Mouse (Mus musculus) hindbrain, embryonic 13.5 days (tissue): ENCODE results near the gene Trappc11. TPM values are rescaled to one million over a fixed set of nuclear protein-coding genes. Genes with fewer than 3 reads are reported as not detected.

ENCODE experiments used
- ATAC-seq: fragments of 200-750 bp; cut with Nextera tagmentation; 2 replicates; pipeline ENCODE4 v1.8.0; 2017; ENCODE audit warnings: moderate TSS enrichment; ENCODE audit not compliant: low FRiP score
- H3K27ac ChIP-seq: fragments of 300-500 bp; sonication (generic); 2 replicates; pipeline ENCODE4 v1.5.1; 2015; ENCODE audit warnings: inconsistent platforms, mild to moderate bottlenecking, moderate library complexity
- H3K27me3 ChIP-seq: fragments of 300-500 bp; sonication (generic); 2 replicates; pipeline ENCODE4 v1.6.1; 2015; ENCODE audit warnings: mild to moderate bottlenecking, inconsistent platforms
- H3K36me3 ChIP-seq: fragments of 300-500 bp; sonication (generic); 2 replicates; pipeline ENCODE4 v1.6.1; 2015; ENCODE audit warnings: mild to moderate bottlenecking, inconsistent platforms
- H3K4me1 ChIP-seq: fragments of 300-500 bp; sonication (generic); replicated peaks from 2 replicates; pipeline ENCODE4 v1.6.1; 2015; ENCODE audit warnings: inconsistent platforms
- H3K4me2 ChIP-seq: fragments of 300-500 bp; sonication (generic); 2 replicates; pipeline ENCODE4 v1.6.1; 2015; ENCODE audit warnings: inconsistent platforms, mild to moderate bottlenecking, moderate library complexity
- H3K4me3 ChIP-seq: fragments of 300-500 bp; sonication (generic); 2 replicates; pipeline ENCODE4 v1.5.1; 2015; ENCODE audit warnings: mild to moderate bottlenecking, inconsistent platforms
- H3K9ac ChIP-seq: fragments of 300-500 bp; sonication (generic); 2 replicates; pipeline ENCODE4 v1.6.1; 2015; ENCODE audit warnings: mild to moderate bottlenecking, inconsistent platforms
- H3K9me3 ChIP-seq: fragments of 300-500 bp; sonication (generic); 2 replicates; pipeline ENCODE4 v1.6.1; 2016; ENCODE audit warnings: inconsistent platforms
- WGBS: fragments of 180-500 bp; shearing (Covaris S2); methylation state at CpG from one replicate; pipeline ENCODE4 v1.1.7; 2015; 5-methylcytosine and 5-hydroxymethylcytosine counted together
- polyA plus RNA-seq: library from polyadenylated mRNA; unstranded; fragments of >200 nt; fragmentation: Nextera tagmentation; extraction: Ambion mirVana; gene quantifications from 2 replicates; pipeline ENCODE4 v1.2.1, GENCODE M21; 2015

Trappc11 gene
- 38.7 and 40.0 TPM in 2 replicates for polyA plus RNA-seq

- peak within 1 kb of the TSS; percentile 93 for H3K9ac ChIP-seq
- peak; percentile 100 for ATAC-seq
Measured at GRCm38 (mm10) chr8:47533344-47534125, at the start of gene Trappc11, which contains the start of gene Rwdd4a. TSS of gene Trappc11 (minus strand) at chr8:47533470. TSS of gene Rwdd4a (plus strand) at chr8:47533664.

DNA sequence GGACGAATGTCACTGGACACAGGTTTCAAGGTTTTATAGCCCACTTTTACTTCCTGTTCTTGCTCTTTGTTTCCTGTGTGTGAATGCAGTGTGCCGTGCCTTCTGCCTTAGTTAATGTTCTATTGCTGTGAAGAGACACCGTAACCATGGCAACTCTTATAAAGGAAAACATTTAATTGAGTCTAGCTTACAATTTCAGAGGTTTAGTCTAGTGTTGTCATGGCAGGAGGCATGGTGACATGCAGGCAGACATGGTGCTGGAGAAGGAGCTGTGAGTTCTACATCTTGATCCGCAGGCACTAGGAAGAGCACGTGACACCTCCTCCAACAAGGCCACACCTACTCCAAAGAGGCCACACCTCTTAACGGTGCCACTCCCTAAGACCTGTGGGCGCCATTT is 48.2 kb upstream of the Trappc11 start:
- Histone ChIP-seq H3K4me2 (no peak overlapping the region), H3K4me1 (no peaks in the 10 kb centered on the region), H3K36me3 (no peaks in the 10 kb centered on the region), H3K27ac (no peak overlapping the region), H3K9me3 (no peaks in the 10 kb centered on the region), H3K9ac (no peak overlapping the region), H3K27me3 (no peaks in the 10 kb centered on the region), H3K4me3 (no peak overlapping the region)
- WGBS: 79% methylated on average over 7 of the region's 7 CpGs
- ATAC-seq: no peak

More at GRCm38 (mm10) chr8:47533344-47534125, at the start of gene Trappc11, which contains the start of gene Rwdd4a:
- Histone ChIP-seq H3K27me3 (no peaks in the 10 kb centered on the region), H3K4me2 (peak within 1 kb of the TSS; percentile 86), H3K4me3 (peak within 1 kb of the TSS; percentile 85), H3K4me1 (peaks cover 34% of the 10 kb centered on the region), H3K36me3 (peaks cover 23% of the 10 kb centered on the region), H3K27ac (peak within 1 kb of the TSS; percentile 89), H3K9me3 (no peaks in the 10 kb centered on the region)
- under 1% methylated on average over 65 of the region's 65 CpGs for WGBS

GRCm38 (mm10) chr8:47573482-47573881 is 40.2 kb upstream of the Trappc11 start:
- no peaks in the 10 kb centered on the region for H3K27me3 ChIP-seq
- H3K4me3 ChIP-seq: no peak overlapping the region
- 0 out of 2 replicates have a peak, but pooled peaks cover 8% of the 10 kb centered on the region for H3K9me3 ChIP-seq
- no peak overlapping the region for H3K9ac ChIP-seq
- H3K36me3 ChIP-seq: no peaks in the 10 kb centered on the region
- ATAC-seq: no peak
- 82% methylated on average over 7 of the region's 7 CpGs for WGBS
- H3K4me2 ChIP-seq: no peak overlapping the region
- no peak overlapping the region for H3K27ac ChIP-seq
- H3K4me1 ChIP-seq: no peaks in the 10 kb centered on the region

GRCm38 (mm10) chr8:47570161-47570560 is 36.9 kb upstream of the Trappc11 start:
- Histone ChIP-seq H3K9me3 (no peaks in the 10 kb centered on the region), H3K27me3 (no peaks in the 10 kb centered on the region), H3K4me2 (no peak overlapping the region), H3K9ac (no peak overlapping the region), H3K4me3 (no peak overlapping the region), H3K27ac (no peak overlapping the region), H3K4me1 (no peaks in the 10 kb centered on the region), H3K36me3 (no peaks in the 10 kb centered on the region)
- no peak for ATAC-seq
- WGBS: 93% methylated on average over 6 of the region's 6 CpGs

GRCm38 (mm10) chr8:47568098-47568497 is 34.8 kb upstream of the Trappc11 start:
- Histone ChIP-seq H3K9ac (no peak overlapping the region), H3K27ac (no peak overlapping the region), H3K36me3 (no peaks in the 10 kb centered on the region), H3K9me3 (no peaks in the 10 kb centered on the region), H3K4me1 (no peaks in the 10 kb centered on the region), H3K4me2 (no peak overlapping the region), H3K4me3 (no peak overlapping the region), H3K27me3 (no peaks in the 10 kb centered on the region)
- no peak for ATAC-seq
- 94% methylated on average over 5 of the region's 5 CpGs for WGBS

DNA sequence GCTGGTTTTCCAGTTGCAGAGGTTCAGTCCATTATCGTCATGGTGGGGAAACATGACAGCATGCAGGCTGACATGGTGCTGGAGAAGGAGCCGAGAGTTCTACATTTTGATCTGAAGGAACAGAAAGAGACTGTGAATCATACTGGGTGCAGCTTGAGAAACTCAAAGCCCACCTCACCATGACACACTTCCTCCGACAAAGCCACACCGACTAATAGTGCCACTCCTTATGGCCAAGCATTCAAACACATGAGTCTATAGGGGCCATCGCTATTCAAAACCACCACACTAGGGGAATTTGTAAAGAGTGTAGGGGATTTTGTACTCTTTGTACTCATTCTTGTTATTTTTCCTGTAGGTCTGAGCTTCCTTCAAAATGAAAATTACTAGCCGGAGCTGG is 33.3 kb upstream of the Trappc11 start:
- H3K9ac ChIP-seq: no peak overlapping the region
- H3K4me3 ChIP-seq: no peak overlapping the region
- no peaks in the 10 kb centered on the region for H3K4me1 ChIP-seq
- H3K36me3 ChIP-seq: no peaks in the 10 kb centered on the region
- WGBS: 92% methylated on average over 6 of the region's 6 CpGs
- H3K27me3 ChIP-seq: no peaks in the 10 kb centered on the region
- H3K27ac ChIP-seq: no peak overlapping the region
- no peak overlapping the region for H3K4me2 ChIP-seq
- no peak for ATAC-seq
- no peaks in the 10 kb centered on the region for H3K9me3 ChIP-seq

DNA sequence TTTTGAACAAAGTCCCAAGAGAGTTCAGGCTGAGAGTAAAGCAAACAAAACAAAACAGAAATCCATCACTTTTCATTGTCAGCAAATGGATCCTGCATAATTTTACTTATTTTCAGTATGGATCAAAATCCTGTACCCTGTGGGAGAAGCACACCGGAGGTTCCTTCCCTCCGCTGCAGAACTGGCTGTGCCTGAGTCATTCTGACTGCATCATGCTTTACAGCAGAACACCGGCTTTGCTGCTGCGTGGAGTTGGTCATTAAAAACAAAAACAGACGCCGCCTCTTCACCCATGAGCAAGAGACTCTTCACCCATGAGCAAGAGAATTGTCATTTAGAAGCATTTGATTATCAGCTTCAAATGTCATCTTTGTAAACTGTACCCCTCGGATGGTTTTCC is 27.5 kb upstream of the Trappc11 start:
- WGBS: 93% methylated on average over 7 of the region's 7 CpGs
- no peak for ATAC-seq

DNA sequence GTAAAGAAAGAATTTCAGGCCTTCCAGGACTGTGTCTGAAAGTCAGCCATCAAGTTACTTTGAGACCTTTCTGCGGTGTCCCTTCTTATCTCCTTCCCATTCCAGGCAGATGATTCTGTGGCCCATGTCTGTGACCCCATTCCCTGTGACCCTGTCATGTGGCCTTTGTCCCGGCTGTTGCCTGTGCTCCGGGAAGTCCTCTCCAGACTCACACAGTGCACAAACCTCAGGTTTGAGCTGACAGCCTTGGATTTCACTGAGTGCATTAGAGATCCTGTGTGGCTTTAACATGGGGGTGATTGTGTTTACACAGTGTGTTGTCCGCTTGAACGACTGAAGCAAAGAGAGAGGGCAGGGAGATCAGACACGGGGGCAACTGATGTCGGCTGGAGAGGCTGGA is 25.0 kb upstream of the Trappc11 start:
- Histone ChIP-seq H3K27ac (no peak overlapping the region), H3K9me3 (no peaks in the 10 kb centered on the region), H3K27me3 (no peaks in the 10 kb centered on the region), H3K36me3 (peaks cover 6% of the 10 kb centered on the region), H3K4me2 (no peak overlapping the region), H3K4me1 (no peaks in the 10 kb centered on the region), H3K4me3 (no peak overlapping the region), H3K9ac (no peak overlapping the region)
- ATAC-seq: no peak
- 46% methylated on average over 7 of the region's 7 CpGs for WGBS

More for the DNA sequence above, 27.5 kb upstream of the Trappc11 start:
- no peaks in the 10 kb centered on the region for H3K36me3 ChIP-seq
- no peak overlapping the region for H3K9ac ChIP-seq
- no peaks in the 10 kb centered on the region for H3K4me1 ChIP-seq
- H3K4me2 ChIP-seq: no peak overlapping the region
- H3K27ac ChIP-seq: no peak overlapping the region
- H3K4me3 ChIP-seq: no peak overlapping the region
- H3K27me3 ChIP-seq: no peaks in the 10 kb centered on the region
- H3K9me3 ChIP-seq: no peaks in the 10 kb centered on the region

DNA sequence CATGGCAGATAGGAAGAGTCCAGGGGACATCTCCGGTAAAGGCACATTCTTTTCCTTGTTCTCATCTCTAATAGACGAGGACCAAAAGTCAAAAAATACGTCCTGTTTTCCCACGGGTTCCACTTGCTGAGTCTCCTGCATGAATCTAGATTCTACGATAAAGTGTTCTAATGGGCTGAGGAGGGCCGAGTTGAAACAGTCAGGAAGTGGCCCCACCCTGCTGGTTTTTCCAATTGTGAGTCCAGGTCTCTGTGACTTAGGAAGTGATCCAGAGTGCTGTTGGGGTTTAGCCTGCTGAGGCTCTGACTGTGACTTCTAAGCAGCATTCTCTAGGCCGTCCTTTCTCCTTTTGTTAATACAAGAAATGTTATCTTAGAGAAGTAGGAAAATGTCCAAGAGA is 23.2 kb upstream of the Trappc11 start:
- H3K4me2 ChIP-seq: no peak overlapping the region
- WGBS: 89% methylated on average over 7 of the region's 7 CpGs
- H3K4me1 ChIP-seq: no peaks in the 10 kb centered on the region
- H3K27ac ChIP-seq: no peak overlapping the region
- no peaks in the 10 kb centered on the region for H3K27me3 ChIP-seq
- H3K9me3 ChIP-seq: no peaks in the 10 kb centered on the region
- no peak overlapping the region for H3K4me3 ChIP-seq
- peaks cover 12% of the 10 kb centered on the region for H3K36me3 ChIP-seq
- H3K9ac ChIP-seq: no peak overlapping the region
- ATAC-seq: no peak

DNA sequence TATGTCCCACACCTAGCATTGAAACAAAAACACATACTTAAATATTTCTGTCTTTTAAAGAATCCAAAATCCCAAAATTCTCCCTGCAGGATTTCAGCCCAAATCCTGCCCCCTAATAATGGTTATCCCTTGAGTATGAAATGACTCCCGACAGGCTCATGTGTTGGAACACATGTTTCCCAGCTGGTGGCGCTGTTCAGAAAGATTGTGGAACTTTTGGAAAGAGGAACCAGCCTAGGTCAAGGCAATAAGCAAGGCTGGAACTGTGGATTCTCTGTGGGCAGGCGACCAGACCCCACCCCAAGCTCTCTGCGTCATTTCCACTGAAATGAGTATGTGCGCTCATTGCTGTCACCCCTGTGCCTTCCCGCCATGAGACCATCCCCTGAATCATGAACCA is 20.3 kb upstream of the Trappc11 start:
- Histone ChIP-seq H3K4me3 (no peak overlapping the region), H3K36me3 (peaks cover 39% of the 10 kb centered on the region), H3K4me2 (no peak overlapping the region), H3K9me3 (no peaks in the 10 kb centered on the region), H3K4me1 (no peaks in the 10 kb centered on the region), H3K9ac (no peak overlapping the region), H3K27ac (no peak overlapping the region), H3K27me3 (no peaks in the 10 kb centered on the region)
- ATAC-seq: no peak
- 86% methylated on average over 6 of the region's 6 CpGs for WGBS

GRCm38 (mm10) chr8:47547102-47547501 is 13.8 kb upstream of the Trappc11 start:
- no peaks in the 10 kb centered on the region for H3K27me3 ChIP-seq
- no peak for ATAC-seq
- no peaks in the 10 kb centered on the region for H3K4me1 ChIP-seq
- H3K4me3 ChIP-seq: no peak overlapping the region
- WGBS: 97% methylated on average over 10 of the region's 10 CpGs
- no peak overlapping the region for H3K4me2 ChIP-seq
- no peak overlapping the region for H3K9ac ChIP-seq
- H3K36me3 ChIP-seq: peaks cover 90% of the 10 kb centered on the region
- no peaks in the 10 kb centered on the region for H3K9me3 ChIP-seq
- H3K27ac ChIP-seq: no peak overlapping the region

- no peaks in the 10 kb centered on the region for H3K4me1 ChIP-seq
- H3K9ac ChIP-seq: no peak overlapping the region
- H3K4me3 ChIP-seq: no peak overlapping the region
- H3K4me2 ChIP-seq: no peak overlapping the region
- no peaks in the 10 kb centered on the region for H3K9me3 ChIP-seq
- no peaks in the 10 kb centered on the region for H3K27me3 ChIP-seq
- H3K27ac ChIP-seq: no peak overlapping the region
- peaks cover 87% of the 10 kb centered on the region for H3K36me3 ChIP-seq
- no peak for ATAC-seq
- 96% methylated on average over 5 of the region's 5 CpGs for WGBS
Measured at GRCm38 (mm10) chr8:47544094-47544493, 10.8 kb upstream of the Trappc11 start.

DNA sequence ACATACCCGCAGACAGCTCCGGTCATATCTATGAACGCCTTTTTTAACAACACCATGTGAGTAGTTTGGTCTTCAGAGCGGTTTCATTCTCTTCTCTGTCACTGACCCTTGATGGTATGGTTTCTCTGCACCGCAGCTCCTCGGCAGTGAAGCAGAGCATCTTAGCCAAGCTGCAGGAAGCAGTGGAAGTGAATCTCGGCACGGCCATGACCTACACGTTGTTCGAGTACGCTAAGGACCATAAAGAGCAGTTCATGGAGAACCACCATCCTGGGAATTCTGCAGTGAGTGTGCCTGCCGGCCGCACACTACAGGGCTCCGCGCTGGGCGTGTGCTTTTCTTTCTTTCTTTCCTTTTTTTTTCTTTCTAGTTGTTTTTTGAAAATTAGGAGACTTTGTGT is 9.5 kb upstream of the Trappc11 start:
- H3K27me3 ChIP-seq: no peaks in the 10 kb centered on the region
- no peak overlapping the region for H3K4me3 ChIP-seq
- H3K9me3 ChIP-seq: no peaks in the 10 kb centered on the region
- H3K4me1 ChIP-seq: no peaks in the 10 kb centered on the region
- 97% methylated on average over 16 of the region's 16 CpGs for WGBS
- H3K36me3 ChIP-seq: peaks cover 86% of the 10 kb centered on the region
- no peak overlapping the region for H3K4me2 ChIP-seq
- no peak for ATAC-seq
- no peak overlapping the region for H3K9ac ChIP-seq
- H3K27ac ChIP-seq: no peak overlapping the region
